Mouse (Mus musculus) embryo, embryonic 11 days (tissue): ENCODE results near the gene Fbxl18.
A peak's percentile ranks its signal among the peaks of the same experiment; 100 is the strongest.

Experiments used
- DNase-seq: peaks from one replicate; pipeline ENCODE4 v3.0.0-alpha.2; 2015

Fbxl18 gene

GRCm38 (mm10) chr5:142915231-142915630 lies 20.0 kb upstream of the Fbxl18 start:
- DNase-seq, result no peak

GRCm38 (mm10) chr5:142912739-142913138 lies 17.5 kb upstream of the Fbxl18 start:
- no peak for DNase-seq

GRCm38 (mm10) chr5:142912320-142912719 lies 17.1 kb upstream of the Fbxl18 start:
- no peak for DNase-seq

- DNase-seq, result no peak
Measured at GRCm38 (mm10) chr5:142911629-142912028, 16.4 kb upstream of the Fbxl18 start.

GRCm38 (mm10) chr5:142909576-142910278 lies 14.5 kb upstream of the Fbxl18 start:
- DNase-seq, result no peak

- no peak for DNase-seq
Measured at GRCm38 (mm10) chr5:142908941-142909575, 13.8 kb upstream of the Fbxl18 start.

GRCm38 (mm10) chr5:142907803-142908559 lies 12.8 kb upstream of the Fbxl18 start:
- no peak for DNase-seq

- no peak for DNase-seq
Measured at GRCm38 (mm10) chr5:142907048-142907802, 12.0 kb upstream of the Fbxl18 start.

GRCm38 (mm10) chr5:142906532-142907047 lies 11.4 kb upstream of the Fbxl18 start, which contains the start of gene Actb:
Gene Actb, minus strand, starts transcription at chr5:142906754.
- peak; percentile 98 for DNase-seq

- DNase-seq, result peak; percentile 98
Measured at GRCm38 (mm10) chr5:142905725-142906531, 10.7 kb upstream of the Fbxl18 start.

GRCm38 (mm10) chr5:142905038-142905695 lies 9.9 kb upstream of the Fbxl18 start:
- DNase-seq, result no peak

- DNase-seq, result no peak
Measured at GRCm38 (mm10) chr5:142904208-142905037, 9.2 kb upstream of the Fbxl18 start.

- no peak for DNase-seq
Measured at GRCm38 (mm10) chr5:142903470-142904207, 8.4 kb upstream of the Fbxl18 start.

GRCm38 (mm10) chr5:142902506-142903314 lies 7.5 kb upstream of the Fbxl18 start:
- DNase-seq, result no peak

- DNase-seq, result peak; percentile 43
Measured at GRCm38 (mm10) chr5:142901846-142902505, 6.8 kb upstream of the Fbxl18 start.

GRCm38 (mm10) chr5:142901355-142901802 lies 6.2 kb upstream of the Fbxl18 start:
- DNase-seq, result peak; percentile 69

- no peak for DNase-seq
Measured at GRCm38 (mm10) chr5:142900651-142901050, 5.4 kb upstream of the Fbxl18 start.

- peak; percentile 6 for DNase-seq
Measured at GRCm38 (mm10) chr5:142899932-142900533, 4.8 kb upstream of the Fbxl18 start.
